Mouse (Mus musculus): Measurements from ENCODE around the gene Uevld. TPM values are rescaled to one million over a fixed set of nuclear protein-coding genes. Genes with fewer than 3 reads are reported as not detected.

Uevld gene
- total and polyA plus RNA-seq, 3 experiments: 2.9 to 6.6 (median 4.6) TPM

- Histone ChIP-seq H3K27me3 (replicated peaks) (no peaks in the 10 kb centered on the region), H3K4me2 (ENCODE audit: insufficient read depth, low read depth, poor library complexity, severe bottlenecking) (peak overlapping the region; percentile 51; the same call in 1 of the 2 replicates), H3K36me3 (replicated peaks in 1 of 2; ENCODE audit: control insufficient read depth in 1 of 2, insufficient read depth in 1 of 2, low read length in 1 of 2) (peaks cover 9 to 34% of the 10 kb centered on the region in 2 experiments), H3K9ac (ENCODE audit: insufficient read depth, low read depth) (peak overlapping the region; percentile 89), H3K4me1 (ENCODE audit: control insufficient read depth in 1 of 2, insufficient read depth in 2 of 2) (peaks cover 9 to 35% of the 10 kb centered on the region in 2 experiments; a peak in 3 of 4 replicates), H3K4me3 (replicated peaks in 1 of 3; ENCODE audit: low read depth in 2 of 3, low read length in 2 of 3, poor library complexity in 1 of 3) (peak overlapping the region; percentile 62 to 83 (median 75)), H3K27ac (ENCODE audit: insufficient read depth, low read depth) (no peak overlapping the region), H3K9me3 (replicated peaks; ENCODE audit: low read length) (no peaks in the 10 kb centered on the region), H3K79me2 (replicated peaks; ENCODE audit: control insufficient read depth, extremely low read depth, insufficient read depth, poor library complexity, severe bottlenecking) (peaks cover 34% of the 10 kb centered on the region)
- dilution Hi-C loops (cut with MboI; ENCODE audit: extremely low pct_ligation_motif_present, extremely low pct_unique_long_range_greater_than_20kb, low sequenced_read_pairs): no loop called here
- 0 out of 2 replicates have a peak, but pooled peaks have one; percentile 4 for TF ChIP-seq MXI1 (IDR thresholded peaks at IDR 0.05; ENCODE audit: low read depth, low read length)
- no peak for TF ChIP-seq ZNF384 (IDR thresholded peaks at IDR 0.05; ENCODE audit: low read depth, low read length)
- TF ChIP-seq CTCF (conservative IDR thresholded peaks at IDR 0.05 in 1 of 2, IDR thresholded peaks at IDR 0.05 in 1 of 2; ENCODE audit: low read depth in 2 of 2, low read length in 2 of 2): no peak
- DNase-seq (ENCODE audit: extremely low read depth): peak; percentile 24
- in situ Hi-C loops (cut with MboI; ENCODE audit: low pct_ligation_motif_present, low pct_unique_long_range_greater_than_20kb, low sequenced_read_pairs): no loop called here
These were observed 39.5 kb downstream of the Uevld start for GRCm38 (mm10) chr7:46918678-46919371.

GRCm38 (mm10) chr7:46916376-46916775, 42.0 kb downstream of the Uevld start:
- DNase-seq (ENCODE audit: extremely low read depth): no peak
- Histone ChIP-seq H3K27me3 (replicated peaks) (no peaks in the 10 kb centered on the region), H3K79me2 (replicated peaks; ENCODE audit: control insufficient read depth, extremely low read depth, insufficient read depth, poor library complexity, severe bottlenecking) (peaks cover 40% of the 10 kb centered on the region), H3K4me1 (ENCODE audit: control insufficient read depth in 1 of 2, insufficient read depth in 2 of 2) (peaks cover 9 to 35% of the 10 kb centered on the region in 2 experiments; a peak in 3 of 4 replicates), H3K9ac (ENCODE audit: insufficient read depth, low read depth) (no peak overlapping the region), H3K4me2 (ENCODE audit: insufficient read depth, low read depth, poor library complexity, severe bottlenecking) (no peak overlapping the region), H3K9me3 (replicated peaks; ENCODE audit: low read length) (no peaks in the 10 kb centered on the region), H3K27ac (ENCODE audit: insufficient read depth, low read depth) (no peak overlapping the region), H3K36me3 (replicated peaks in 1 of 2; ENCODE audit: control insufficient read depth in 1 of 2, insufficient read depth in 1 of 2, low read length in 1 of 2) (peaks cover 19 to 55% of the 10 kb centered on the region in 2 experiments), H3K4me3 (replicated peaks in 1 of 3; ENCODE audit: low read depth in 2 of 3, low read length in 2 of 3, poor library complexity in 1 of 3) (no peak overlapping the region)
- in situ Hi-C loops (cut with MboI; ENCODE audit: low pct_ligation_motif_present, low pct_unique_long_range_greater_than_20kb, low sequenced_read_pairs): no loop called here
- TF ChIP-seq POLR2AphosphoS2 (IDR thresholded peaks at IDR 0.05; ENCODE audit: low read depth, low read length) (no peak), MXI1 (IDR thresholded peaks at IDR 0.05; ENCODE audit: low read depth, low read length) (no peak), USF2 (conservative IDR thresholded peaks at IDR 0.05; ENCODE audit: low read depth, low read length) (no peak), MYC (IDR thresholded peaks at IDR 0.05; ENCODE audit: low read depth, low read length) (no peak), ELF1 (IDR thresholded peaks at IDR 0.05; ENCODE audit: low read depth, low read length) (no peak), RCOR1 (conservative IDR thresholded peaks at IDR 0.05; ENCODE audit: low read depth, low read length) (no peak), KAT2A (IDR thresholded peaks at IDR 0.05; ENCODE audit: insufficient replicate concordance, low read length) (no peak), NRF1 (IDR thresholded peaks at IDR 0.05; ENCODE audit: low read depth, low read length) (no peak), SIN3A (IDR thresholded peaks at IDR 0.05; ENCODE audit: low read length) (no peak), CHD1 (IDR thresholded peaks at IDR 0.05; ENCODE audit: low read depth, low read length) (no peak), ZKSCAN1 (IDR thresholded peaks at IDR 0.05; ENCODE audit: borderline replicate concordance, low read depth, low read length) (no peak), RAD21 (IDR thresholded peaks at IDR 0.05; ENCODE audit: low read depth, low read length) (no peak), PAX5 (IDR thresholded peaks at IDR 0.05; ENCODE audit: low read length) (no peak), IRF4 (IDR thresholded peaks at IDR 0.05; ENCODE audit: low read depth, low read length) (no peak), E2F4 (IDR thresholded peaks at IDR 0.05; ENCODE audit: insufficient replicate concordance, low read depth, low read length) (no peak), ZMIZ1 (IDR thresholded peaks at IDR 0.05; ENCODE audit: low read depth, low read length) (no peak), ZNF384 (IDR thresholded peaks at IDR 0.05; ENCODE audit: low read depth, low read length) (no peak), EP300 (IDR thresholded peaks at IDR 0.05; ENCODE audit: low read length) (no peak)
- dilution Hi-C loops (cut with MboI; ENCODE audit: extremely low pct_ligation_motif_present, extremely low pct_unique_long_range_greater_than_20kb, low sequenced_read_pairs): no loop called here
